Mouse (Mus musculus) MEL (cell line): Measurements from ENCODE around the gene Inpp5k.

Source experiments
- CTCF ChIP-seq, 3 experiments: IDR thresholded peaks in 2 of 3; conservative IDR thresholded peaks in 1 of 3; 2 replicates each; pipeline ENCODE4 v1.5.1; 2011 to 2012; ENCODE audit warnings: low read length in 3 of 3, low read depth in 2 of 3, mild to moderate bottlenecking in 2 of 3, improper control_type of control experiment in 1 of 3, inconsistent platforms in 1 of 3, mixed read lengths in 1 of 3, moderate library complexity in 1 of 3; ENCODE audit not compliant: control insufficient read depth in 1 of 3, insufficient read depth in 1 of 3, poor library complexity in 1 of 3, severe bottlenecking in 1 of 3
- SMC3 ChIP-seq: IDR thresholded peaks from 2 replicates; pipeline ENCODE4 v1.6.1; 2011; ENCODE audit warnings: low read depth, low read length, improper control_type of control experiment
- TCF12 ChIP-seq: IDR thresholded peaks from 2 replicates; pipeline ENCODE4 v1.6.1; 2014; ENCODE audit warnings: low read depth, mild to moderate bottlenecking, inconsistent platforms, low read length, improper control_type of control experiment, moderate library complexity

DNA sequence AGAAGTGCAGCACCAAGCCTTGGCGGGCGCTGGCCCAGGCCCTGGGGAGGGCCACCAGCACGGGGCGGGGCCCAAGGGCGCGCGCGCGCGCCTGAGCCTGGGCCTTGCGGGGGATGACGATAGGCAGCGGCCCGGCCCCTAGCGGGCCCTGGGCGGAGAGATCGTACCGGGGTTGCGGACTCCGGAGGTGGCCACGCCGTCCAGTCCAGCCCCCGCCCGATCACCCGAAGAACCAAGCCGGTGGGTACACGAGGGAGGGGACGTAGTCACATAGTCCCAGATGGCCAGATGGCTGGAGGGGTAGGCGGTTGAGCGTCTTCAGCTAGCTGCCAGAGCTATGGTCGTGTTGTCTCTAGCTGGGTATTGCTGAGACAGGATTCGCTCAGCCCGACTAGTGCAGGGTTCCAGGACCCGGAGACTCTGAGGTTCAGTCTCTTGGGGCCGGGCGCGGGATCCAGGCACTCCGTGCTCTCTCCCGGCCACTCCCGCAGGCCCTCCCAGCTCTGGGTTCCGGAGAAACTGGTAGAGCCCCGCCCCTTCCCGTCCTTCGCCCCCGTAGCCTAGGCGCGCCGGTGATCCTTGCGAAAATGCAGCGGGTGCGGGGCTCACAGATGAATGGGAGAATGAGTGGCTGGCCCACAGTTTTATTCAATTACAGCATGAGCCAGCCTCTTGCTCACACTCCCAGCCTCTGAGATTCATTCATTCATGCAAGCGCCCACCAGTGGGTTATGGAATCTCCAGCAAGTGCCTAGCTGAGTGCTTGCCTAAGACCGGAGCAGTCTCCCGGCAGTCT lies 20.8 kb downstream of the Inpp5k start:
- TF ChIP-seq TCF12 (no peak; the same call in 1 of the 2 replicates), SMC3 (no peak), CTCF (IDR thresholded peaks at IDR 0.05 in 2 of 3, conservative IDR thresholded peaks at IDR 0.05 in 1 of 3; ENCODE audit: control insufficient read depth in 1 of 3, insufficient read depth in 1 of 3, low read depth in 2 of 3, low read length in 3 of 3, poor library complexity in 1 of 3, severe bottlenecking in 1 of 3) (no peak; a peak in 1 of 6 replicates)
